Mouse (Mus musculus): ENCODE measurements around the gene Gmds.

DNA sequence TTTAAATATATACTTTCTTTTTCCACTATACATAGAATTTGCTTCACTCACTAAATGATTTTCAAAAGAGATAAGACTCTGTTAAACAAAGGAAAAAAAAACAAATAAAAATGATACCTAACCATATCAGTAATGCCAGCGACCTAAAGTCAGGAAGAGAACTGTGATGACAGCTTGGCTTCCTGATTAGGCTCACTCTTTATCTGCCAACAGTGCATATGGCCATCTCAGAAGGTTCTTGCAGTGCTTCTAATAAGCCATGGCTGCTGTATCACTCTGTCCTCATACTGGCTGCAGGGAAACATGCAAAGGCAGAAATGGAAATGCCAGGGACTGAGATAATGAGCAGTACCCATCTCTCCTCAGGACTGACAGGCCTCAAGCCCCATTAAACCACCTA lies 192.6 kb downstream of the Gmds start:
- TF ChIP-seq MAFK (IDR thresholded peaks at IDR 0.05; ENCODE audit: insufficient read depth, low read depth, low read length) = no peak
- TF ChIP-seq ZNF384 (IDR thresholded peaks at IDR 0.05; ENCODE audit: low read depth, low read length) = no peak
- no peak for TF ChIP-seq HCFC1 (IDR thresholded peaks at IDR 0.05; ENCODE audit: borderline replicate concordance, insufficient read depth, low read length)
- no peak for TF ChIP-seq ZC3H11A (IDR thresholded peaks at IDR 0.05; ENCODE audit: borderline replicate concordance, low read depth, low read length)
- TF ChIP-seq CHD2 (IDR thresholded peaks at IDR 0.05; ENCODE audit: low read depth, low read length) = no peak

Measured in ES-E14 (cell line).